Mouse (Mus musculus): ENCODE measurements around the gene Scin. TPM values are rescaled to one million over a fixed set of nuclear protein-coding genes. Genes with fewer than 3 reads are reported as not detected.

Gene Scin
- total and polyA plus RNA-seq, 3 experiments: 0.84 to 2.1 (median 1.1) TPM

- H3K4me1 ChIP-seq (ENCODE audit: control insufficient read depth, insufficient read depth, low read length): peaks cover 2% of the 10 kb centered on the region; the same call in 1 of the 2 replicates
- 0 out of 2 replicates have a peak, but pooled peaks cover 1% of the 10 kb centered on the region for H3K79me2 ChIP-seq (replicated peaks; ENCODE audit: control insufficient read depth, insufficient read depth, low read length)
- peaks cover 19% of the 10 kb centered on the region for H3K36me3 ChIP-seq (ENCODE audit: control insufficient read depth, insufficient read depth, low read length)
- H3K9ac ChIP-seq (ENCODE audit: low read depth, low read length): peak overlapping the region; percentile 86
- DNase-seq: peak in 1 of 2 experiments; percentile 13
- H3K27me3 ChIP-seq (ENCODE audit: control insufficient read depth, insufficient read depth, low read length): no peaks in the 10 kb centered on the region
- intact Hi-C loops (cut with DNase I): loop anchor here (1.0 to 5.0 kb wide), 4 partner anchors 20 to 199 kb away; no protein-coding TSS in a partner anchor
- peak overlapping the region; percentile 86 for H3K27ac ChIP-seq
- TF ChIP-seq EP300 (IDR thresholded peaks at IDR 0.05; ENCODE audit: insufficient read depth, low read depth, low read length) (no peak), POLR2A (IDR thresholded peaks at IDR 0.05; ENCODE audit: insufficient read depth, low read depth, low read length) (no peak), CTCF (IDR thresholded peaks at IDR 0.05) (no peak)
- H3K4me3 ChIP-seq: peak overlapping the region; percentile 84
- WGBS: under 1% methylated on average over 11 of the region's 11 CpGs
Measured at GRCm38 (mm10) chr12:40036666-40037065, 97.4 kb downstream of the Scin start.

- TF ChIP-seq POLR2A (IDR thresholded peaks at IDR 0.05; ENCODE audit: insufficient read depth, low read depth, low read length) (no peak), EP300 (IDR thresholded peaks at IDR 0.05; ENCODE audit: insufficient read depth, low read depth, low read length) (no peak), CTCF (IDR thresholded peaks at IDR 0.05) (no peak)
- Histone ChIP-seq H3K27me3 (ENCODE audit: control insufficient read depth, insufficient read depth, low read length) (no peaks in the 10 kb centered on the region), H3K27ac (no peak overlapping the region), H3K36me3 (ENCODE audit: control insufficient read depth, insufficient read depth, low read length) (peaks cover 19% of the 10 kb centered on the region), H3K9ac (ENCODE audit: low read depth, low read length) (no peak overlapping the region), H3K79me2 (replicated peaks; ENCODE audit: control insufficient read depth, insufficient read depth, low read length) (0 out of 2 replicates have a peak, but pooled peaks cover 1% of the 10 kb centered on the region), H3K4me3 (peak overlapping the region; percentile 84; the same call in 1 of the 2 replicates), H3K4me1 (ENCODE audit: control insufficient read depth, insufficient read depth, low read length) (peaks cover 2% of the 10 kb centered on the region; the same call in 1 of the 2 replicates)
- WGBS: 68% methylated on average over 4 of the region's 4 CpGs
- DNase-seq: no peak
- intact Hi-C loops (cut with DNase I): loop anchor here (5.0 kb wide), 2 partner anchors 38 to 198 kb away; no protein-coding TSS in a partner anchor
Measured at GRCm38 (mm10) chr12:40035506-40035905, 98.5 kb downstream of the Scin start.

GRCm38 (mm10) chr12:40029201-40029600 is 104.8 kb downstream of the Scin start:
- Histone ChIP-seq H3K79me2 (replicated peaks; ENCODE audit: control insufficient read depth, insufficient read depth, low read length) (no peaks in the 10 kb centered on the region), H3K9ac (ENCODE audit: low read depth, low read length) (no peak overlapping the region), H3K4me1 (ENCODE audit: control insufficient read depth, insufficient read depth, low read length) (peaks cover 1% of the 10 kb centered on the region; the same call in 1 of the 2 replicates), H3K27me3 (ENCODE audit: control insufficient read depth, insufficient read depth, low read length) (no peaks in the 10 kb centered on the region), H3K4me3 (no peak overlapping the region), H3K36me3 (ENCODE audit: control insufficient read depth, insufficient read depth, low read length) (peaks cover 9% of the 10 kb centered on the region), H3K27ac (no peak overlapping the region)
- intact Hi-C loops (cut with DNase I): no loop called here
- DNase-seq: no peak
- WGBS: 76% methylated on average over 4 of the region's 4 CpGs
- TF ChIP-seq POLR2A (IDR thresholded peaks at IDR 0.05; ENCODE audit: insufficient read depth, low read depth, low read length) (no peak), CTCF (IDR thresholded peaks at IDR 0.05) (no peak), EP300 (IDR thresholded peaks at IDR 0.05; ENCODE audit: insufficient read depth, low read depth, low read length) (no peak)

- Histone ChIP-seq H3K27ac (no peak overlapping the region), H3K9ac (ENCODE audit: low read depth, low read length) (no peak overlapping the region), H3K4me1 (ENCODE audit: control insufficient read depth, insufficient read depth, low read length) (peaks cover 1% of the 10 kb centered on the region; the same call in 1 of the 2 replicates), H3K36me3 (ENCODE audit: control insufficient read depth, insufficient read depth, low read length) (peaks cover 7% of the 10 kb centered on the region), H3K27me3 (ENCODE audit: control insufficient read depth, insufficient read depth, low read length) (no peaks in the 10 kb centered on the region), H3K79me2 (replicated peaks; ENCODE audit: control insufficient read depth, insufficient read depth, low read length) (no peaks in the 10 kb centered on the region), H3K4me3 (no peak overlapping the region)
- 89% methylated on average over 3 of the region's 3 CpGs for WGBS
- intact Hi-C loops (cut with DNase I): no loop called here
- no peak for TF ChIP-seq POLR2A (IDR thresholded peaks at IDR 0.05; ENCODE audit: insufficient read depth, low read depth, low read length)
- TF ChIP-seq CTCF (IDR thresholded peaks at IDR 0.05): no peak
- TF ChIP-seq EP300 (IDR thresholded peaks at IDR 0.05; ENCODE audit: insufficient read depth, low read depth, low read length): no peak
- DNase-seq: no peak
Measured at GRCm38 (mm10) chr12:40027846-40028245, 106.2 kb downstream of the Scin start.

- intact Hi-C loops (cut with DNase I): no loop called here
- Histone ChIP-seq H3K9ac (ENCODE audit: low read depth, low read length) (no peak overlapping the region), H3K36me3 (ENCODE audit: control insufficient read depth, insufficient read depth, low read length) (peaks cover 7% of the 10 kb centered on the region), H3K27me3 (ENCODE audit: control insufficient read depth, insufficient read depth, low read length) (no peaks in the 10 kb centered on the region), H3K79me2 (replicated peaks; ENCODE audit: control insufficient read depth, insufficient read depth, low read length) (no peaks in the 10 kb centered on the region), H3K4me3 (no peak overlapping the region), H3K27ac (no peak overlapping the region), H3K4me1 (ENCODE audit: control insufficient read depth, insufficient read depth, low read length) (peaks cover 1% of the 10 kb centered on the region; the same call in 1 of the 2 replicates)
- TF ChIP-seq POLR2A (IDR thresholded peaks at IDR 0.05; ENCODE audit: insufficient read depth, low read depth, low read length): no peak
- no peak for TF ChIP-seq EP300 (IDR thresholded peaks at IDR 0.05; ENCODE audit: insufficient read depth, low read depth, low read length)
- no peak for TF ChIP-seq CTCF (IDR thresholded peaks at IDR 0.05)
- WGBS: 64% methylated on average over 3 of the region's 3 CpGs
- no peak for DNase-seq
Measured at GRCm38 (mm10) chr12:40027444-40027843, 106.6 kb downstream of the Scin start.

- H3K79me2 ChIP-seq (replicated peaks; ENCODE audit: control insufficient read depth, insufficient read depth, low read length): no peaks in the 10 kb centered on the region
- H3K4me1 ChIP-seq (ENCODE audit: control insufficient read depth, insufficient read depth, low read length): peaks cover 1% of the 10 kb centered on the region; the same call in 1 of the 2 replicates
- no peak overlapping the region for H3K9ac ChIP-seq (ENCODE audit: low read depth, low read length)
- TF ChIP-seq POLR2A (IDR thresholded peaks at IDR 0.05; ENCODE audit: insufficient read depth, low read depth, low read length) (no peak), EP300 (IDR thresholded peaks at IDR 0.05; ENCODE audit: insufficient read depth, low read depth, low read length) (no peak), CTCF (IDR thresholded peaks at IDR 0.05) (no peak)
- no peak overlapping the region for H3K4me3 ChIP-seq
- no peak overlapping the region for H3K27ac ChIP-seq
- H3K36me3 ChIP-seq (ENCODE audit: control insufficient read depth, insufficient read depth, low read length): peaks cover 7% of the 10 kb centered on the region
- no peaks in the 10 kb centered on the region for H3K27me3 ChIP-seq (ENCODE audit: control insufficient read depth, insufficient read depth, low read length)
- intact Hi-C loops (cut with DNase I): no loop called here
- no peak for DNase-seq
- 60% methylated on average over 2 of the region's 2 CpGs for WGBS
Measured at GRCm38 (mm10) chr12:40023918-40024317, 110.1 kb downstream of the Scin start.

Measured in heart, adult 2 months (tissue).